Mouse (Mus musculus) heart, embryonic 15.5 days (tissue): ENCODE results near the gene Scn8a. TPM values are rescaled to one million over a fixed set of nuclear protein-coding genes. Genes with fewer than 3 reads are reported as not detected.

Experiments used
- ATAC-seq: fragments of 200-750 bp; cut with Nextera tagmentation; replicated peaks from 2 replicates; pipeline ENCODE4 v1.8.0; 2017; ENCODE audit warnings: low read depth, moderate TSS enrichment; ENCODE audit not compliant: insufficient number of reproducible peaks, insufficient read depth, low FRiP score
- H3K27ac ChIP-seq: fragments of 300-500 bp; sonication (generic); 2 replicates; pipeline ENCODE4 v1.5.1; 2015; ENCODE audit warnings: mild to moderate bottlenecking, inconsistent platforms
- H3K27me3 ChIP-seq: fragments of 300-500 bp; sonication (generic); 2 replicates; pipeline ENCODE4 v1.6.1; 2015; ENCODE audit warnings: inconsistent platforms
- H3K36me3 ChIP-seq: fragments of 300-500 bp; sonication (generic); 2 replicates; pipeline ENCODE4 v1.6.1; 2015; ENCODE audit warnings: mild to moderate bottlenecking, inconsistent platforms
- H3K4me1 ChIP-seq: fragments of 300-500 bp; sonication (generic); replicated peaks from 2 replicates; pipeline ENCODE4 v1.6.1; 2015; ENCODE audit warnings: inconsistent platforms
- H3K4me2 ChIP-seq: fragments of 300-500 bp; sonication (generic); 2 replicates; pipeline ENCODE4 v1.6.1; 2015; ENCODE audit warnings: inconsistent platforms, mild to moderate bottlenecking, moderate library complexity
- H3K4me3 ChIP-seq: fragments of 300-500 bp; sonication (generic); 2 replicates; pipeline ENCODE4 v1.5.1; 2015; ENCODE audit warnings: mild to moderate bottlenecking, inconsistent platforms
- H3K9ac ChIP-seq: fragments of 300-500 bp; sonication (generic); 2 replicates; pipeline ENCODE4 v1.6.1; 2015; ENCODE audit warnings: mild to moderate bottlenecking, inconsistent platforms
- H3K9me3 ChIP-seq: fragments of 300-500 bp; sonication (generic); replicated peaks from 2 replicates; pipeline ENCODE4 v1.6.1; 2016; ENCODE audit warnings: inconsistent platforms
- WGBS: fragments of 180-500 bp; shearing (Covaris S2); methylation state at CpG from one replicate; pipeline ENCODE4 v1.1.7; 2015; ENCODE audit warnings: mixed read lengths; 5-methylcytosine and 5-hydroxymethylcytosine counted together
- polyA plus RNA-seq: library from polyadenylated mRNA; unstranded; fragments of >200 nt; fragmentation: Nextera tagmentation; extraction: Ambion mirVana; gene quantifications from 2 replicates; pipeline ENCODE4 v1.2.1, GENCODE M21; 2015

Scn8a gene
- polyA plus RNA-seq, 1 experiment from 2014 or later: 0.28 TPM

DNA sequence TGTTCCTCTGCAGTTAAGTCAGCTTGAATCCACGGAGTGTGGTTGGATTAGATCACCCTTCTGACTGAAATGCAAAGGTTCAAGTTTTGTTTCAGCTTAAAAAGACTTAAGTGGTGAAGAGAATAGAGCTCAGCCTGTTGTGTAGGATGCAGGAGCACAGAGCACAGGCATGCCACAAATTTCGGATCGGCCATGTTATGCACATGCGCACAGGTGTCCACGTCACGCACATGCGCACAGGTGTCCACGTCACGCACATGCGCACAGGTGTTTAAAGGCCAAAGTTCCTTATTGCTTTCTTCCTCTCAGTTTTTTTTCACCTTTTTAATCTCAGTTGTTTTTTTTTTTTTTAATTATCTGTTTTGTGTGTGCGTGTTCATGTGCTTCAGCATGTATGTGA lies 52.6 kb downstream of the Scn8a start:
- Histone ChIP-seq H3K4me1 (peaks cover 5% of the 10 kb centered on the region), H3K27me3 (peaks cover 23% of the 10 kb centered on the region; the same call in 1 of the 2 replicates), H3K9me3 (no peaks in the 10 kb centered on the region), H3K36me3 (no peaks in the 10 kb centered on the region), H3K27ac (no peak overlapping the region), H3K4me2 (no peak overlapping the region), H3K4me3 (no peak overlapping the region), H3K9ac (no peak overlapping the region)
- no peak for ATAC-seq
- 85% methylated on average over 11 of the region's 11 CpGs for WGBS

GRCm38 (mm10) chr15:100923476-100923875 lies 53.8 kb downstream of the Scn8a start:
- ATAC-seq: no peak; the same call in 1 of the 2 replicates
- H3K4me2 ChIP-seq: peak overlapping the region; percentile 42
- H3K4me1 ChIP-seq: peaks cover 5% of the 10 kb centered on the region
- 18% methylated on average over 19 of the region's 19 CpGs for WGBS
- H3K27me3 ChIP-seq: peaks cover 20% of the 10 kb centered on the region; the same call in 1 of the 2 replicates
- no peak overlapping the region for H3K4me3 ChIP-seq
- no peaks in the 10 kb centered on the region for H3K9me3 ChIP-seq
- H3K36me3 ChIP-seq: no peaks in the 10 kb centered on the region
- no peak overlapping the region for H3K27ac ChIP-seq
- H3K9ac ChIP-seq: no peak overlapping the region

DNA sequence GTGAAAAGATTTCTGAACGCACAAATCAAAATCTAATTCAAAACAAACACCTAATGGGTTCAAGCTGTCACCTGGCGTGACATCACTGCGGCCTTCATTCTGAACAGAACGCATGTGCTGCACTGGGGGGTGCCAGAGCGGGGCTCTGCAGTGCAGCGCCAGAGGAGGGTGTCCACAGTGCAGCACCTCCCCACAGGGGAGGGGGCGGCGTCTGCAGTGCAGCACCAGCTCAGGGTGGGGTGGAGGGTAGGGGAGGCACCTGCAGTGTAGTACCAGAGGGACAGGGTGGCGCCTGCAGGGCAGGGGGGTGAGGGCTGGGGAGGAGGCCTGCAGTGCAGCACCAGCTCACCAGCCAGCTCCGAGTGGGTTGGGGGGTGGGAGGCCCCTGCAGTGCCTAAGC lies 55.3 kb downstream of the Scn8a start:
- 79% methylated on average over 10 of the region's 10 CpGs for WGBS
- no peak overlapping the region for H3K9ac ChIP-seq
- no peaks in the 10 kb centered on the region for H3K9me3 ChIP-seq
- H3K27ac ChIP-seq: no peak overlapping the region
- H3K4me3 ChIP-seq: no peak overlapping the region
- H3K4me1 ChIP-seq: peaks cover 5% of the 10 kb centered on the region
- H3K4me2 ChIP-seq: no peak overlapping the region
- H3K36me3 ChIP-seq: no peaks in the 10 kb centered on the region
- ATAC-seq: no peak
- H3K27me3 ChIP-seq: peaks cover 20% of the 10 kb centered on the region; the same call in 1 of the 2 replicates

DNA sequence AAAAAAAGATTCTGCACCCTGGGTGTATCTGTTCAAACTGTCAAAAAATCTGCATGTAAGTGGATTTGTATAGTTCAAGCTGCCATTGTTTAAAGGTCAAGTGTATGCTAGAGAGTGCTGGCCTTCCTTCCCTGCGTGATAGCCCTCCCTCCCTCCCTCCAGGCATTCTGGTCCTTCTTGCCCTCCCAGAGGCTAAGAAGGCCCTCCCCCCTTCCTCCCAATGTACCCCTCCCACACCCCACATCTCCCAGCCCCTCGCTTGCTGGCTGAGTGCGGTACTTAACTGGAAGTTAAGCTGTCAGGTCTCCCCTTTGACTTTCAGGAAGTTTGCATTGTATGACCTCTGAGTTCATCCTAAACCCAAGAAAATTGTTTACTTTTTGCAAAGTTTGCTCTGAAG lies 60.8 kb downstream of the Scn8a start:
- H3K9me3 ChIP-seq: no peaks in the 10 kb centered on the region
- H3K4me2 ChIP-seq: no peak overlapping the region
- ATAC-seq: no peak
- no peaks in the 10 kb centered on the region for H3K36me3 ChIP-seq
- H3K27me3 ChIP-seq: no peaks in the 10 kb centered on the region
- no peak overlapping the region for H3K9ac ChIP-seq
- no peak overlapping the region for H3K4me3 ChIP-seq
- WGBS: 49% methylated on average over 3 of the region's 3 CpGs
- H3K4me1 ChIP-seq: no peaks in the 10 kb centered on the region
- no peak overlapping the region for H3K27ac ChIP-seq

- Histone ChIP-seq H3K4me1 (no peaks in the 10 kb centered on the region), H3K27me3 (no peaks in the 10 kb centered on the region), H3K27ac (no peak overlapping the region), H3K4me3 (no peak overlapping the region), H3K36me3 (no peaks in the 10 kb centered on the region), H3K9me3 (no peaks in the 10 kb centered on the region), H3K9ac (no peak overlapping the region), H3K4me2 (peak overlapping the region; percentile 29)
- no peak for ATAC-seq
- 60% methylated on average over 24 of the region's 24 CpGs for WGBS
Observed at GRCm38 (mm10) chr15:100936176-100936575, 66.5 kb downstream of the Scn8a start.

GRCm38 (mm10) chr15:100948383-100948782 lies 78.7 kb downstream of the Scn8a start:
- ATAC-seq: no peak
- H3K9me3 ChIP-seq: no peaks in the 10 kb centered on the region
- WGBS: 82% methylated on average over 13 of the region's 13 CpGs
- no peaks in the 10 kb centered on the region for H3K36me3 ChIP-seq
- H3K4me1 ChIP-seq: no peaks in the 10 kb centered on the region
- no peaks in the 10 kb centered on the region for H3K27me3 ChIP-seq
- H3K27ac ChIP-seq: no peak overlapping the region
- no peak overlapping the region for H3K9ac ChIP-seq
- H3K4me3 ChIP-seq: no peak overlapping the region
- H3K4me2 ChIP-seq: no peak overlapping the region

DNA sequence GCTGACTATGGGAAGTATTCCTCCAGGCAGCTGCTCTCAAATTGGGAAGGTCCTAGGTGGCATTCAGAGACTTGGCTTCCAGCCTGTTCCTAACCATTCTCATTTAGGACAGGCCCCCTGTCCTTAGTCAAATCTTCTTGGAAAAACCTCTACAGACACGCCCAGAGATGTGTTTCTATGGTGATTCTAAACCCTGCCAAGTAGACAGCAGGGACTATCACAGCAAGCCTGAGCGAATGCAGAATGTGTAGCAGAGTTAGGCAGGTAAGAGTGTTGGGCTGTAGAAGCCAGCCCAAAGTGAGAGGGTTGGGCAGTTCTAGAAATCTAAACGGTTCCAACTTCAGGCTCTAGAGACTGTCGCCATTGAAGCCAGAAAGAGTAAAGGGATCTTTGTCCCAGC lies 79.5 kb downstream of the Scn8a start:
- H3K4me1 ChIP-seq: no peaks in the 10 kb centered on the region
- H3K27ac ChIP-seq: no peak overlapping the region
- H3K4me3 ChIP-seq: no peak overlapping the region
- H3K27me3 ChIP-seq: no peaks in the 10 kb centered on the region
- 78% methylated on average over 4 of the region's 4 CpGs for WGBS
- H3K9ac ChIP-seq: no peak overlapping the region
- no peak overlapping the region for H3K4me2 ChIP-seq
- no peak for ATAC-seq
- H3K9me3 ChIP-seq: no peaks in the 10 kb centered on the region
- no peaks in the 10 kb centered on the region for H3K36me3 ChIP-seq

- Histone ChIP-seq H3K9me3 (no peaks in the 10 kb centered on the region), H3K4me3 (no peak overlapping the region), H3K27me3 (no peaks in the 10 kb centered on the region), H3K9ac (no peak overlapping the region), H3K4me2 (no peak overlapping the region), H3K36me3 (no peaks in the 10 kb centered on the region), H3K4me1 (no peaks in the 10 kb centered on the region), H3K27ac (no peak overlapping the region)
- WGBS: 77% methylated on average over 10 of the region's 10 CpGs
- ATAC-seq: no peak
Observed at GRCm38 (mm10) chr15:100951491-100951890, 81.8 kb downstream of the Scn8a start.

- WGBS: 78% methylated on average over 2 of the region's 2 CpGs
- Histone ChIP-seq H3K9me3 (no peaks in the 10 kb centered on the region), H3K36me3 (no peaks in the 10 kb centered on the region), H3K4me2 (no peak overlapping the region), H3K9ac (no peak overlapping the region), H3K4me3 (no peak overlapping the region), H3K4me1 (no peaks in the 10 kb centered on the region), H3K27ac (no peak overlapping the region), H3K27me3 (no peaks in the 10 kb centered on the region)
- ATAC-seq: no peak
Observed at GRCm38 (mm10) chr15:100952292-100952691, 82.6 kb downstream of the Scn8a start.

GRCm38 (mm10) chr15:100952854-100953253 lies 83.2 kb downstream of the Scn8a start:
- ATAC-seq: no peak
- WGBS: 52% methylated on average over 8 of the region's 8 CpGs

DNA sequence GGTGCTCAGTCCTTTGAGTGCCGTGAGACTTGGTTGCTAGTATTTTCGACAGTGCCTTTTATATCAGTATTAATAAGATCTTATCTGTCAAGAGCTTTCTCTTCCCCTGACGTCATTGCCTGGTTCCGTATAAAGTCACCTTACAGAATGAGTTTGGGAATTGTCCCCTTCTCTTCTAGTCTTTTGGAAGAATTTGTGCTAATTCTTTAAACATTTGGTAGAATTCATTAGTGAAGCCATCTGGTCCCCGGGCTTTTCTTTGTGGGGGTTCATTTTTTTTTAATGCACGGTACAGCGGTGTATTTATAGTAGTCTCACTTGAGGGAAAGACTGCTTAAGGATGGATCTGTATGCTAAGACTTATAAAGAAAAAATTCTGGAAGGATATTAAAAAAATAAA lies 84.3 kb downstream of the Scn8a start:
- Histone ChIP-seq H3K4me3 (no peak overlapping the region), H3K9me3 (no peaks in the 10 kb centered on the region), H3K27me3 (no peaks in the 10 kb centered on the region), H3K9ac (no peak overlapping the region), H3K36me3 (no peaks in the 10 kb centered on the region), H3K4me2 (no peak overlapping the region), H3K27ac (no peak overlapping the region), H3K4me1 (no peaks in the 10 kb centered on the region)
- WGBS: 73% methylated on average over 7 of the region's 7 CpGs
- no peak for ATAC-seq

More at GRCm38 (mm10) chr15:100952854-100953253, 83.2 kb downstream of the Scn8a start:
- no peak overlapping the region for H3K27ac ChIP-seq
- no peak overlapping the region for H3K9ac ChIP-seq
- H3K4me3 ChIP-seq: no peak overlapping the region
- no peaks in the 10 kb centered on the region for H3K27me3 ChIP-seq
- no peaks in the 10 kb centered on the region for H3K4me1 ChIP-seq
- no peaks in the 10 kb centered on the region for H3K9me3 ChIP-seq
- no peaks in the 10 kb centered on the region for H3K36me3 ChIP-seq
- no peak overlapping the region for H3K4me2 ChIP-seq

GRCm38 (mm10) chr15:100954751-100955150 lies 85.1 kb downstream of the Scn8a start:
- Histone ChIP-seq H3K4me3 (no peak overlapping the region), H3K4me2 (no peak overlapping the region), H3K4me1 (no peaks in the 10 kb centered on the region), H3K9ac (no peak overlapping the region), H3K27me3 (no peaks in the 10 kb centered on the region), H3K9me3 (no peaks in the 10 kb centered on the region), H3K27ac (no peak overlapping the region), H3K36me3 (no peaks in the 10 kb centered on the region)
- 79% methylated on average over 16 of the region's 16 CpGs for WGBS
- ATAC-seq: no peak
